Mouse (Mus musculus) 3T3-L1 (cell line): ENCODE results near the gene Hivep3.

Source experiments
- DNase-seq: peaks from one replicate; pipeline ENCODE4 v3.0.0-alpha.2; 2015; ENCODE audit warnings: low read depth, low spot score

Hivep3 gene

GRCm38 (mm10) chr4:119946224-119946887, 212.8 kb downstream of the Hivep3 start:
- DNase-seq, result peak; percentile 65

- DNase-seq, result peak; percentile 56
Observed at GRCm38 (mm10) chr4:119947232-119948162, 213.9 kb downstream of the Hivep3 start.

- no peak for DNase-seq
Observed at GRCm38 (mm10) chr4:119948406-119948805, 214.8 kb downstream of the Hivep3 start.

- DNase-seq, result no peak
Observed at GRCm38 (mm10) chr4:119948922-119949614, 215.5 kb downstream of the Hivep3 start.

- DNase-seq, result no peak
Observed at GRCm38 (mm10) chr4:119950181-119950580, 216.6 kb downstream of the Hivep3 start.

GRCm38 (mm10) chr4:119951081-119951480, 217.5 kb downstream of the Hivep3 start:
- DNase-seq, result no peak

- peak; percentile 82 for DNase-seq
Observed at GRCm38 (mm10) chr4:119955008-119955407, 221.4 kb downstream of the Hivep3 start.

- no peak for DNase-seq
Observed at GRCm38 (mm10) chr4:119957970-119958369, 224.4 kb downstream of the Hivep3 start.

GRCm38 (mm10) chr4:119959293-119959692, 225.7 kb downstream of the Hivep3 start:
- DNase-seq, result no peak

GRCm38 (mm10) chr4:119959873-119960272, 226.3 kb downstream of the Hivep3 start:
- no peak for DNase-seq

GRCm38 (mm10) chr4:119960523-119960922, 226.9 kb downstream of the Hivep3 start:
- DNase-seq, result no peak

GRCm38 (mm10) chr4:119961164-119961563, 227.6 kb downstream of the Hivep3 start:
- no peak for DNase-seq

- no peak for DNase-seq
Observed at GRCm38 (mm10) chr4:119962066-119962465, 228.5 kb downstream of the Hivep3 start.

GRCm38 (mm10) chr4:119966105-119967072, 232.8 kb downstream of the Hivep3 start:
- DNase-seq, result no peak

- DNase-seq, result no peak
Observed at GRCm38 (mm10) chr4:119967073-119967608, 233.6 kb downstream of the Hivep3 start.

- DNase-seq, result no peak
Observed at GRCm38 (mm10) chr4:119967636-119968035, 234.1 kb downstream of the Hivep3 start.

GRCm38 (mm10) chr4:119968071-119968470, 234.5 kb downstream of the Hivep3 start:
- DNase-seq, result peak; percentile 87

GRCm38 (mm10) chr4:119968887-119969286, 235.3 kb downstream of the Hivep3 start:
- DNase-seq, result no peak

GRCm38 (mm10) chr4:119970166-119970565, 236.6 kb downstream of the Hivep3 start:
- no peak for DNase-seq

- DNase-seq, result peak; percentile 54
Observed at GRCm38 (mm10) chr4:119972375-119972774, 238.8 kb downstream of the Hivep3 start.
